Mouse (Mus musculus): ENCODE results near the gene Tmem247. TPM values are rescaled to one million over a fixed set of nuclear protein-coding genes. Genes with fewer than 3 reads are reported as not detected.
A peak's percentile ranks its signal among the peaks of the same experiment; 100 is the strongest.

Tmem247 gene
- total and polyA plus RNA-seq, 3 experiments, result not detected

GRCm38 (mm10) chr17:86967048-86967447 is 49.9 kb downstream of the Tmem247 start:
- in situ Hi-C loops (cut with MboI; ENCODE audit: low pct_ligation_motif_present, low pct_unique_long_range_greater_than_20kb, low sequenced_read_pairs) (no loop called here), dilution Hi-C loops (cut with MboI; ENCODE audit: extremely low pct_ligation_motif_present, extremely low pct_unique_long_range_greater_than_20kb, low sequenced_read_pairs) (no loop called here)
- TF ChIP-seq SIN3A (IDR thresholded peaks at IDR 0.05; ENCODE audit: low read length) (no peak), RCOR1 (conservative IDR thresholded peaks at IDR 0.05; ENCODE audit: low read depth, low read length) (no peak), RAD21 (IDR thresholded peaks at IDR 0.05; ENCODE audit: low read depth, low read length) (no peak), HCFC1 (IDR thresholded peaks at IDR 0.05; ENCODE audit: low read depth, low read length) (no peak), ZC3H11A (IDR thresholded peaks at IDR 0.05; ENCODE audit: low read depth, low read length) (no peak), SMC3 (IDR thresholded peaks at IDR 0.05; ENCODE audit: low read depth, low read length) (no peak), MYC (IDR thresholded peaks at IDR 0.05; ENCODE audit: low read depth, low read length) (no peak), E2F4 (IDR thresholded peaks at IDR 0.05; ENCODE audit: insufficient replicate concordance, low read depth, low read length) (no peak)

GRCm38 (mm10) chr17:86967536-86968525 is 50.7 kb downstream of the Tmem247 start:
- Histone ChIP-seq H3K27ac (ENCODE audit: insufficient read depth, low read depth) (no peak overlapping the region; the same call in 1 of the 2 replicates), H3K9ac (ENCODE audit: insufficient read depth, low read depth) (no peak overlapping the region), H3K4me1 (ENCODE audit: control insufficient read depth in 1 of 2, insufficient read depth in 2 of 2) (peaks cover 39 to 82% of the 10 kb centered on the region in 2 experiments), H3K79me2 (replicated peaks; ENCODE audit: control insufficient read depth, extremely low read depth, insufficient read depth, poor library complexity, severe bottlenecking) (peaks cover 17% of the 10 kb centered on the region), H3K9me3 (replicated peaks; ENCODE audit: low read length) (no peaks in the 10 kb centered on the region), H3K4me3 (replicated peaks in 1 of 3; ENCODE audit: low read depth in 2 of 3, low read length in 2 of 3, poor library complexity in 1 of 3) (peak overlapping the region in 1 of 3 experiments; percentile 27), H3K36me3 (replicated peaks in 1 of 2; ENCODE audit: control insufficient read depth in 1 of 2, insufficient read depth in 1 of 2, low read length in 1 of 2) (peaks cover 32 to 64% of the 10 kb centered on the region in 2 experiments), H3K27me3 (replicated peaks) (no peaks in the 10 kb centered on the region), H3K4me2 (ENCODE audit: insufficient read depth, low read depth, poor library complexity, severe bottlenecking) (peak overlapping the region; percentile 16; the same call in 1 of the 2 replicates)
- dilution Hi-C loops (cut with MboI; ENCODE audit: extremely low pct_ligation_motif_present, extremely low pct_unique_long_range_greater_than_20kb, low sequenced_read_pairs) (no loop called here), in situ Hi-C loops (cut with MboI; ENCODE audit: low pct_ligation_motif_present, low pct_unique_long_range_greater_than_20kb, low sequenced_read_pairs) (no loop called here)
- no peak for TF ChIP-seq ZMIZ1 (IDR thresholded peaks at IDR 0.05; ENCODE audit: low read depth, low read length)
- TF ChIP-seq POLR2A (IDR thresholded peaks at IDR 0.05; ENCODE audit: low read depth, low read length), result no peak
- TF ChIP-seq ZC3H11A (IDR thresholded peaks at IDR 0.05; ENCODE audit: low read depth, low read length), result no peak
- TF ChIP-seq CHD2 (IDR thresholded peaks at IDR 0.05; ENCODE audit: low read length), result no peak
- no peak for TF ChIP-seq ETS1 (conservative IDR thresholded peaks at IDR 0.05; ENCODE audit: low read depth, low read length)
- no peak for TF ChIP-seq MAZ (IDR thresholded peaks at IDR 0.05; ENCODE audit: low read depth, low read length)
- TF ChIP-seq MAX (IDR thresholded peaks at IDR 0.05; ENCODE audit: low read length), result no peak
- TF ChIP-seq RAD21 (IDR thresholded peaks at IDR 0.05; ENCODE audit: low read depth, low read length), result no peak
- TF ChIP-seq MEF2A (IDR thresholded peaks at IDR 0.05; ENCODE audit: borderline replicate concordance, low read depth, low read length), result no peak
- no peak for DNase-seq (ENCODE audit: extremely low read depth)

More at GRCm38 (mm10) chr17:86967048-86967447, 49.9 kb downstream of the Tmem247 start:
- peaks cover 17% of the 10 kb centered on the region for H3K79me2 ChIP-seq (replicated peaks; ENCODE audit: control insufficient read depth, extremely low read depth, insufficient read depth, poor library complexity, severe bottlenecking)
- no peak overlapping the region for H3K4me2 ChIP-seq (ENCODE audit: insufficient read depth, low read depth, poor library complexity, severe bottlenecking)
- no peaks in the 10 kb centered on the region for H3K27me3 ChIP-seq (replicated peaks)
- H3K9me3 ChIP-seq (replicated peaks; ENCODE audit: low read length), result no peaks in the 10 kb centered on the region
- peaks cover 24 to 56% of the 10 kb centered on the region in 2 experiments for H3K36me3 ChIP-seq (replicated peaks in 1 of 2; ENCODE audit: control insufficient read depth in 1 of 2, insufficient read depth in 1 of 2, low read length in 1 of 2)
- H3K4me1 ChIP-seq (ENCODE audit: control insufficient read depth in 1 of 2, insufficient read depth in 2 of 2), result peaks cover 39 to 77% of the 10 kb centered on the region in 2 experiments
- no peak for DNase-seq (ENCODE audit: extremely low read depth)
- H3K4me3 ChIP-seq (replicated peaks in 1 of 3; ENCODE audit: low read depth in 2 of 3, low read length in 2 of 3, poor library complexity in 1 of 3), result no peak overlapping the region
- H3K27ac ChIP-seq (ENCODE audit: insufficient read depth, low read depth), result no peak overlapping the region
- no peak overlapping the region for H3K9ac ChIP-seq (ENCODE audit: insufficient read depth, low read depth)

All from CH12.LX (cell line).